Mouse (Mus musculus) small intestine, adult 2 months (tissue): ENCODE results near the gene Cyp4a12b. TPM values are rescaled to one million over a fixed set of nuclear protein-coding genes. Genes with fewer than 3 reads are reported as not detected.
"Not testable (repeated sequence)": the region's sequence is repeated elsewhere in the genome, so short reads cannot be mapped to it uniquely, and the experiment has no call there.

Experiments used
- H3K27ac ChIP-seq: fragments of 200-500 bp; 2 replicates; pipeline ENCODE4 v1.5.1; 2012; ENCODE audit warnings: low read depth, low read length, control low read depth, inconsistent platforms; ENCODE audit not compliant: insufficient read depth
- H3K27me3 ChIP-seq: fragments of 200-500 bp; 2 replicates; pipeline ENCODE4 v1.6.1; 2012; ENCODE audit warnings: mild to moderate bottlenecking, moderate library complexity, low read length, inconsistent platforms; ENCODE audit not compliant: control insufficient read depth, insufficient read depth
- H3K36me3 ChIP-seq: fragments of 200-500 bp; 2 replicates; pipeline ENCODE4 v1.6.1; 2012; ENCODE audit warnings: mild to moderate bottlenecking, low read length, control low read depth, inconsistent platforms; ENCODE audit not compliant: control insufficient read depth, insufficient read depth
- H3K4me1 ChIP-seq: fragments of 200-500 bp; 2 replicates; pipeline ENCODE4 v1.6.1; 2012; ENCODE audit warnings: low read length, inconsistent platforms, mixed read lengths; ENCODE audit not compliant: control insufficient read depth, insufficient read depth, insufficient read length
- H3K4me3 ChIP-seq: fragments of 200-500 bp; 2 replicates; pipeline ENCODE4 v1.5.1; 2012; ENCODE audit warnings: low read depth, mild to moderate bottlenecking, control low read depth, inconsistent platforms, low read length, moderate library complexity
- CTCF ChIP-seq: fragments of 200-500 bp; IDR thresholded peaks from 2 replicates; pipeline ENCODE4 v1.5.1; 2012; ENCODE audit warnings: low read depth, mild to moderate bottlenecking, control low read depth, inconsistent platforms, low read length, moderate library complexity, mixed read lengths; ENCODE audit not compliant: insufficient replicate concordance, insufficient read length; ENCODE audit errors: extremely low read depth
- POLR2A ChIP-seq: fragments of 200-500 bp; IDR thresholded peaks from 2 replicates; pipeline ENCODE4 v1.6.1; 2012; ENCODE audit warnings: low read depth, mild to moderate bottlenecking, control low read depth, inconsistent platforms, low read length, moderate library complexity
- WGBS: fragments of 180-500 bp; shearing (Covaris S2); methylation state at CpG from one replicate; pipeline ENCODE4 v1.1.7; 2018; 5-methylcytosine and 5-hydroxymethylcytosine counted together
- polyA plus RNA-seq: library from polyadenylated mRNA; depleted of rRNA; stranded (reverse); fragments of >200 nt; gene quantifications from 2 replicates; pipeline ENCODE4 v1.2.3, GENCODE M21; 2012; rRNA removed

Gene Cyp4a12b
- not detected in 2 replicates for polyA plus RNA-seq

- H3K36me3 ChIP-seq, H3K4me3 ChIP-seq, H3K27me3 ChIP-seq, H3K4me1 ChIP-seq, H3K27ac ChIP-seq: not testable (repeated sequence)
Observed at GRCm38 (mm10) chr4:115411324-115411723, at the start of gene Cyp4a12b. Gene Cyp4a12b, plus strand, starts transcription at chr4:115411624.

- H3K27ac ChIP-seq, H3K4me1 ChIP-seq, H3K4me3 ChIP-seq, H3K36me3 ChIP-seq, H3K27me3 ChIP-seq: not testable (repeated sequence)
- WGBS = 59% methylated on average over 3 of the region's 3 CpGs
Observed at GRCm38 (mm10) chr4:115365624-115366023, 45.8 kb upstream of the Cyp4a12b start.

GRCm38 (mm10) chr4:115368067-115368466, 43.4 kb upstream of the Cyp4a12b start:
- H3K36me3 ChIP-seq, H3K27ac ChIP-seq, H3K27me3 ChIP-seq, H3K4me1 ChIP-seq, H3K4me3 ChIP-seq: not testable (repeated sequence)

GRCm38 (mm10) chr4:115396256-115396655, 15.2 kb upstream of the Cyp4a12b start:
- H3K27ac ChIP-seq, H3K4me1 ChIP-seq, H3K36me3 ChIP-seq, H3K4me3 ChIP-seq, H3K27me3 ChIP-seq: not testable (repeated sequence)
- 84% methylated on average over 2 of the region's 2 CpGs for WGBS

- H3K36me3 ChIP-seq, H3K27ac ChIP-seq, H3K4me1 ChIP-seq, H3K4me3 ChIP-seq, H3K27me3 ChIP-seq: not testable (repeated sequence)
Observed at GRCm38 (mm10) chr4:115396950-115397349, 14.5 kb upstream of the Cyp4a12b start.

GRCm38 (mm10) chr4:115450577-115451137, 39.2 kb downstream of the Cyp4a12b start:
- Histone ChIP-seq H3K4me3 (no peak overlapping the region), H3K27me3 (no peaks in the 10 kb centered on the region), H3K36me3 (no peaks in the 10 kb centered on the region), H3K4me1 (no peaks in the 10 kb centered on the region), H3K27ac (no peak overlapping the region)
- 67% methylated on average over 3 of the region's 3 CpGs for WGBS
- TF ChIP-seq POLR2A (no peak), CTCF (no peak)

GRCm38 (mm10) chr4:115452304-115452703, 40.9 kb downstream of the Cyp4a12b start, which contains the start of gene Cyp4a30b:
Gene Cyp4a30b, plus strand, starts transcription at chr4:115452604.
- Histone ChIP-seq H3K4me3 (no peak within 1 kb of the TSS), H3K27me3 (no peaks in the 10 kb centered on the region), H3K27ac (no peak within 1 kb of the TSS), H3K4me1 (no peaks in the 10 kb centered on the region), H3K36me3 (no peaks in the 10 kb centered on the region)
- WGBS = 31% methylated on average over 3 of the region's 3 CpGs
- no peak for TF ChIP-seq CTCF
- no peak for TF ChIP-seq POLR2A

GRCm38 (mm10) chr4:115473585-115473984, 62.2 kb downstream of the Cyp4a12b start:
- 47% methylated on average over 3 of the region's 3 CpGs for WGBS
- not testable (repeated sequence) for H3K27ac ChIP-seq, H3K4me1 ChIP-seq, H3K36me3 ChIP-seq, H3K4me3 ChIP-seq, H3K27me3 ChIP-seq

GRCm38 (mm10) chr4:115476051-115476450, 64.6 kb downstream of the Cyp4a12b start:
- H3K27me3 ChIP-seq, H3K27ac ChIP-seq, H3K4me3 ChIP-seq, H3K36me3 ChIP-seq, H3K4me1 ChIP-seq: not testable (repeated sequence)
